Mouse (Mus musculus) CH12.LX (cell line): ENCODE measurements at regions not wholly inside any gene's neighbourhood (a gene's known extent, or its start where the extent isn't known, plus 50 kb on each side); places are given as distances from the start of the nearest gene placed in this dataset.

ENCODE experiments used
- DNase-seq: peaks from one replicate; pipeline ENCODE4 v3.0.0-alpha.2; 2013; ENCODE audit errors: extremely low read depth
- H3K27ac ChIP-seq: 2 replicates; pipeline ENCODE4 v1.5.1; 2012; ENCODE audit warnings: low read depth, mild to moderate bottlenecking, control low read depth, moderate library complexity; ENCODE audit not compliant: insufficient read depth
- H3K27me3 ChIP-seq: replicated peaks from 2 replicates; pipeline ENCODE3; 2012; ENCODE audit warnings: inconsistent platforms
- H3K36me3 ChIP-seq, 2 experiments: replicated peaks in 1 of 2; 2 replicates each; pipeline versions ENCODE3 to v1.6.1; 2012; ENCODE audit warnings: inconsistent platforms in 1 of 2, low read length in 1 of 2, mild to moderate bottlenecking in 1 of 2, mixed read lengths in 1 of 2, moderate library complexity in 1 of 2; ENCODE audit not compliant: control insufficient read depth in 1 of 2, insufficient read depth in 1 of 2
- H3K4me1 ChIP-seq, 2 experiments: 2 replicates each; pipeline ENCODE4 v1.6.1; 2012; ENCODE audit warnings: inconsistent platforms in 1 of 2, moderate library complexity in 1 of 2; ENCODE audit not compliant: insufficient read depth in 2 of 2, control insufficient read depth in 1 of 2
- H3K4me2 ChIP-seq: 2 replicates; pipeline ENCODE4 v1.6.1; 2012; ENCODE audit warnings: low read depth, mild to moderate bottlenecking, control low read depth; ENCODE audit not compliant: poor library complexity, insufficient read depth, severe bottlenecking
- H3K4me3 ChIP-seq, 3 experiments: fragments of 150-350 bp in 1 of 3; sonication (generic) in 1 of 3; replicated peaks in 1 of 3; 2 replicates each; pipeline versions ENCODE3 to v1.5.1; 2011 to 2012; ENCODE audit warnings: low read depth in 2 of 3, low read length in 2 of 3, mild to moderate bottlenecking in 2 of 3, moderate library complexity in 2 of 3, control low read depth in 1 of 3, improper control_type of control experiment in 1 of 3, inconsistent platforms in 1 of 3, mixed read lengths in 1 of 3; ENCODE audit not compliant: poor library complexity in 1 of 3
- H3K79me2 ChIP-seq: replicated peaks from 2 replicates; pipeline ENCODE4 v1.6.1; 2012; ENCODE audit warnings: mild to moderate bottlenecking, moderate library complexity; ENCODE audit not compliant: control insufficient read depth, poor library complexity, insufficient read depth, severe bottlenecking; ENCODE audit errors: extremely low read depth
- H3K9ac ChIP-seq: 2 replicates; pipeline ENCODE4 v1.6.1; 2012; ENCODE audit warnings: low read depth, mild to moderate bottlenecking, control low read depth, moderate library complexity; ENCODE audit not compliant: insufficient read depth
- H3K9me3 ChIP-seq: replicated peaks from 2 replicates; pipeline ENCODE3; 2012; ENCODE audit warnings: low read length, inconsistent platforms, mixed read lengths
- BHLHE40 ChIP-seq: IDR thresholded peaks from 2 replicates; pipeline ENCODE4 v1.6.1; 2011; ENCODE audit warnings: mild to moderate bottlenecking, low read depth, low read length, improper control_type of control experiment
- CHD2 ChIP-seq: IDR thresholded peaks from 2 replicates; pipeline ENCODE4 v1.6.1; 2011; ENCODE audit warnings: low read length, improper control_type of control experiment
- CTCF ChIP-seq, 2 experiments: IDR thresholded peaks in 1 of 2; conservative IDR thresholded peaks in 1 of 2; 2 replicates each; pipeline ENCODE4 v1.5.1; 2011 to 2012; ENCODE audit warnings: low read depth in 2 of 2, low read length in 2 of 2, improper control_type of control experiment in 1 of 2, inconsistent platforms in 1 of 2, mild to moderate bottlenecking in 1 of 2, moderate library complexity in 1 of 2
- EP300 ChIP-seq: IDR thresholded peaks from 2 replicates; pipeline ENCODE4 v1.6.1; 2011; ENCODE audit warnings: low read length, improper control_type of control experiment
- ETS1 ChIP-seq: conservative IDR thresholded peaks from 2 replicates; pipeline ENCODE4 v1.6.1; 2012; ENCODE audit warnings: low read depth, mild to moderate bottlenecking, inconsistent platforms, low read length, improper control_type of control experiment, moderate library complexity
- GABPA ChIP-seq: IDR thresholded peaks from 2 replicates; pipeline ENCODE4 v1.6.1; 2012; ENCODE audit warnings: low read depth, low read length, improper control_type of control experiment, inconsistent platforms; ENCODE audit not compliant: insufficient replicate concordance
- HCFC1 ChIP-seq: IDR thresholded peaks from 2 replicates; pipeline ENCODE4 v1.6.1; 2012; ENCODE audit warnings: low read depth, mild to moderate bottlenecking, inconsistent platforms, low read length, improper control_type of control experiment
- IRF4 ChIP-seq: IDR thresholded peaks from 2 replicates; pipeline ENCODE4 v1.6.1; 2014; ENCODE audit warnings: low read depth, mild to moderate bottlenecking, inconsistent platforms, low read length, improper control_type of control experiment
- JUN ChIP-seq: IDR thresholded peaks from 2 replicates; pipeline ENCODE4 v1.6.1; 2011; ENCODE audit warnings: low read depth, mild to moderate bottlenecking, low read length, improper control_type of control experiment, moderate library complexity; ENCODE audit not compliant: insufficient read depth
- JUND ChIP-seq: conservative IDR thresholded peaks from 2 replicates; pipeline ENCODE4 v1.6.1; 2011; ENCODE audit warnings: low read depth, low read length, improper control_type of control experiment
- KAT2A ChIP-seq: IDR thresholded peaks from 2 replicates; pipeline ENCODE4 v1.6.1; 2012; ENCODE audit warnings: low read length, improper control_type of control experiment, inconsistent platforms; ENCODE audit not compliant: insufficient replicate concordance
- MAFK ChIP-seq: IDR thresholded peaks from 2 replicates; pipeline ENCODE4 v1.6.1; 2011; ENCODE audit warnings: low read length, improper control_type of control experiment; ENCODE audit not compliant: insufficient replicate concordance
- MAZ ChIP-seq: IDR thresholded peaks from 2 replicates; pipeline ENCODE4 v1.6.1; 2012; ENCODE audit warnings: low read depth, mild to moderate bottlenecking, inconsistent platforms, low read length, improper control_type of control experiment, moderate library complexity
- MEF2A ChIP-seq: IDR thresholded peaks from 2 replicates; pipeline ENCODE4 v1.6.1; 2014; ENCODE audit warnings: low read depth, mild to moderate bottlenecking, inconsistent platforms, low read length, improper control_type of control experiment, borderline replicate concordance
- MXI1 ChIP-seq: IDR thresholded peaks from 2 replicates; pipeline ENCODE4 v1.6.1; 2011; ENCODE audit warnings: mild to moderate bottlenecking, low read depth, low read length, improper control_type of control experiment
- MYC ChIP-seq: IDR thresholded peaks from 2 replicates; pipeline ENCODE4 v1.6.1; 2011; ENCODE audit warnings: low read depth, mild to moderate bottlenecking, improper control_type of control experiment, low read length
- PAX5 ChIP-seq: IDR thresholded peaks from 2 replicates; pipeline ENCODE4 v1.6.1; 2012; ENCODE audit warnings: low read length, inconsistent platforms, mixed read lengths
- POLR2A ChIP-seq: IDR thresholded peaks from 2 replicates; pipeline ENCODE4 v1.6.1; 2011; ENCODE audit warnings: low read depth, mild to moderate bottlenecking, improper control_type of control experiment, low read length
- RAD21 ChIP-seq: IDR thresholded peaks from 2 replicates; pipeline ENCODE4 v1.6.1; 2011; ENCODE audit warnings: low read depth, mild to moderate bottlenecking, low read length, improper control_type of control experiment, moderate library complexity
- SIN3A ChIP-seq: IDR thresholded peaks from 2 replicates; pipeline ENCODE4 v1.6.1; 2012; ENCODE audit warnings: low read length, improper control_type of control experiment, inconsistent platforms
- SMC3 ChIP-seq: IDR thresholded peaks from 2 replicates; pipeline ENCODE4 v1.6.1; 2011; ENCODE audit warnings: low read depth, low read length, improper control_type of control experiment
- TBP ChIP-seq: conservative IDR thresholded peaks from 2 replicates; pipeline ENCODE4 v1.6.1; 2011; ENCODE audit warnings: low read depth, low read length, improper control_type of control experiment
- UBTF ChIP-seq: IDR thresholded peaks from 2 replicates; pipeline ENCODE4 v1.6.1; 2012; ENCODE audit warnings: low read depth, mild to moderate bottlenecking, inconsistent platforms, low read length, improper control_type of control experiment, moderate library complexity
- USF2 ChIP-seq: conservative IDR thresholded peaks from 2 replicates; pipeline ENCODE4 v1.6.1; 2011; ENCODE audit warnings: low read depth, low read length, improper control_type of control experiment
- ZC3H11A ChIP-seq: IDR thresholded peaks from 2 replicates; pipeline ENCODE4 v1.6.1; 2012; ENCODE audit warnings: low read depth, mild to moderate bottlenecking, inconsistent platforms, low read length, improper control_type of control experiment
- dilution Hi-C: fragments of 300-500 bp; cut with MboI; formaldehyde crosslinking; loops from 2 replicates; pipeline ENCODE4 v1.14.3; 2020; ENCODE audit warnings: low sequenced_read_pairs; ENCODE audit not compliant: extremely low pct_unique_long_range_greater_than_20kb, extremely low pct_ligation_motif_present
- in situ Hi-C: fragments of 300-500 bp; cut with MboI; formaldehyde crosslinking; loops from 3 replicates; pipeline ENCODE4 v1.14.3; 2019; ENCODE audit warnings: low sequenced_read_pairs, low pct_ligation_motif_present, low pct_unique_long_range_greater_than_20kb, mixed read lengths

DNA sequence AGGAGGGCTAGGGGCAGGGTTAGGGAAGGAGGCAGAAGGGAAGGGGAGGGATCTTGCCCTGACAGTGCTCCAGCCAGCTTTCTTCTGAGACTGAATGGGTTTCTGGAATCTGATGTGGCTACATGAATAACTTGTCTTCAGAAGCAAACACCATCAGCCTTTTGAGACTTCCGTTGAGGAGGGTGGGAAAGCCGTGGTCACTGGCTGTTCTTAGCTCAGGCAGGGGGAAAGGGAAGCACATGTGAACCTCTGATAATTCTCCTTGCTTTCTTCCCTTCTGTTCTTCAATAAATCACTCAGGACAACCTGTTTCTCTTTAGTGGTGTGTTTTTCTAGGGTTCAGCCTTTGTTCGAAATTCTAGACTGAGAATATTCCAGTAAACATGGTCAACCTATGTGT is 148.9 kb downstream of the Bcl11a start:
- in situ Hi-C loops (no loop called here), dilution Hi-C loops (no loop called here)
- DNase-seq: no peak
- Histone ChIP-seq H3K9ac (no peak overlapping the region), H3K36me3 (no peaks in the 10 kb centered on the region), H3K27ac (no peak overlapping the region), H3K9me3 (no peaks in the 10 kb centered on the region), H3K79me2 (no peaks in the 10 kb centered on the region), H3K4me2 (no peak overlapping the region), H3K4me3 (no peak overlapping the region), H3K4me1 (peaks cover 0 to 5% of the 10 kb centered on the region in 2 experiments; a peak in 1 of 4 replicates), H3K27me3 (no peaks in the 10 kb centered on the region)
- TF ChIP-seq MXI1 (no peak), MYC (no peak), GABPA (no peak), KAT2A (no peak), ZC3H11A (no peak), JUN (no peak), SIN3A (no peak), CTCF (conservative IDR thresholded peaks at IDR 0.05 in 1 of 2, IDR thresholded peaks at IDR 0.05 in 1 of 2; ENCODE audit: low read depth in 2 of 2, low read length in 2 of 2) (no peak)

GRCm38 (mm10) chr11:24233376-24233775 is 155.5 kb downstream of the Bcl11a start:
- Histone ChIP-seq H3K4me3 (no peak overlapping the region), H3K79me2 (no peaks in the 10 kb centered on the region), H3K9me3 (peaks cover under 1% of the 10 kb centered on the region), H3K27ac (no peak overlapping the region), H3K36me3 (no peaks in the 10 kb centered on the region), H3K27me3 (no peaks in the 10 kb centered on the region), H3K9ac (no peak overlapping the region), H3K4me1 (peaks cover 3 to 22% of the 10 kb centered on the region in 2 experiments; a peak in 3 of 4 replicates), H3K4me2 (no peak overlapping the region)
- DNase-seq: no peak
- in situ Hi-C loops (no loop called here), dilution Hi-C loops (no loop called here)
- no peak for TF ChIP-seq CHD2
- no peak for TF ChIP-seq JUN

DNA sequence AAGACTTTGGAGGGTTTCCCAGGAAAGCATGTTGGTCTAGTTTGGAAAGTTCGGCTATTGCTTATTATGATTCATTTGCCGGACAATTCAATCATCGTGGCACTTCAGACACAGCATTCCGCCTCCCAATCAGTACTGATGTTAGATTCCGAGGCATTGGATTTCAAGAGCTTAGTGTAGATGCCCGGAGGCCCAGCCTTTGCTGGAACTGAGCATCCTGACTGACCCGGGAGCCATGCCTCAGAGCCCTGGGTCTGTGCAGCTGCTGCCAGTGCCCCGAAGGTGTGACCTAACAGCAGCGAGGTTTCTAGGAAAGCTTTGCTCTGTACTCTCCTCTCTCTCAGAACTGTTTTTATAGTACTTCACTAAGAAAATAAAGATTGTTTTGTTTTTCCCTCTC is 156.0 kb downstream of the Bcl11a start:
- no peak overlapping the region for H3K4me3 ChIP-seq
- in situ Hi-C loops: no loop called here
- peaks cover 3 to 22% of the 10 kb centered on the region in 2 experiments; a peak in 3 of 4 replicates for H3K4me1 ChIP-seq
- TF ChIP-seq BHLHE40 (no peak), UBTF (no peak), MEF2A (no peak), JUN (no peak), POLR2A (no peak), JUND (no peak), HCFC1 (no peak), MAFK (no peak), CTCF (conservative IDR thresholded peaks at IDR 0.05 in 1 of 2, IDR thresholded peaks at IDR 0.05 in 1 of 2; ENCODE audit: low read depth in 2 of 2, low read length in 2 of 2) (no peak), EP300 (no peak), SMC3 (no peak), PAX5 (no peak), MXI1 (no peak), MAZ (no peak), TBP (no peak), ETS1 (no peak), RAD21 (no peak), IRF4 (no peak), ZC3H11A (no peak), USF2 (no peak)
- DNase-seq: no peak
- H3K27ac ChIP-seq: no peak overlapping the region
- no peaks in the 10 kb centered on the region for H3K36me3 ChIP-seq
- H3K9me3 ChIP-seq: peaks cover 2% of the 10 kb centered on the region
- no peak overlapping the region for H3K9ac ChIP-seq
- H3K4me2 ChIP-seq: no peak overlapping the region
- no peaks in the 10 kb centered on the region for H3K27me3 ChIP-seq
- no peaks in the 10 kb centered on the region for H3K79me2 ChIP-seq
- dilution Hi-C loops: no loop called here
